Mouse (Mus musculus) megakaryocyte, embryonic 14.5 days (primary cell): Measurements from ENCODE around the gene Nexmif. TPM values are rescaled to one million over a fixed set of nuclear protein-coding genes. Genes with fewer than 3 reads are reported as not detected.
"Not testable (repeated sequence)": the region's sequence is repeated elsewhere in the genome, so short reads cannot be mapped to it uniquely, and the experiment has no call there.

Source experiments
- H3K27me3 ChIP-seq: replicated peaks from 2 replicates; pipeline ENCODE3; 2012; ENCODE audit warnings: inconsistent platforms
- H3K36me3 ChIP-seq: replicated peaks from 2 replicates; pipeline ENCODE3; 2012; ENCODE audit warnings: low read length, inconsistent platforms, mixed read lengths
- H3K4me1 ChIP-seq: 2 replicates; pipeline ENCODE4 v1.6.1; 2012; ENCODE audit warnings: inconsistent platforms
- H3K4me3 ChIP-seq: replicated peaks from 2 replicates; pipeline ENCODE3; 2012; ENCODE audit warnings: moderate library complexity, mild to moderate bottlenecking, inconsistent platforms
- H3K9me3 ChIP-seq: 2 replicates; pipeline ENCODE4 v1.6.1; 2012; ENCODE audit warnings: inconsistent platforms
- FLI1 ChIP-seq: IDR thresholded peaks from 2 replicates; pipeline ENCODE4 v1.6.1; 2012; ENCODE audit warnings: low read length, inconsistent platforms, mixed read lengths
- GATA1 ChIP-seq: IDR thresholded peaks from 3 replicates; pipeline ENCODE4 v1.6.1; 2012; ENCODE audit warnings: mixed read lengths, low read length, inconsistent platforms, borderline replicate concordance
- polyA plus RNA-seq: library from polyadenylated mRNA; stranded (reverse); fragments of >175 nt; gene quantifications from 2 replicates; pipeline ENCODE4 v1.2.3, GENCODE M21; 2012; ENCODE audit warnings: low replicate concordance; ENCODE audit not compliant: insufficient read depth

Gene Nexmif
- polyA plus RNA-seq = 0.04 TPM in 1 of 2 replicates, not detected in the other

DNA sequence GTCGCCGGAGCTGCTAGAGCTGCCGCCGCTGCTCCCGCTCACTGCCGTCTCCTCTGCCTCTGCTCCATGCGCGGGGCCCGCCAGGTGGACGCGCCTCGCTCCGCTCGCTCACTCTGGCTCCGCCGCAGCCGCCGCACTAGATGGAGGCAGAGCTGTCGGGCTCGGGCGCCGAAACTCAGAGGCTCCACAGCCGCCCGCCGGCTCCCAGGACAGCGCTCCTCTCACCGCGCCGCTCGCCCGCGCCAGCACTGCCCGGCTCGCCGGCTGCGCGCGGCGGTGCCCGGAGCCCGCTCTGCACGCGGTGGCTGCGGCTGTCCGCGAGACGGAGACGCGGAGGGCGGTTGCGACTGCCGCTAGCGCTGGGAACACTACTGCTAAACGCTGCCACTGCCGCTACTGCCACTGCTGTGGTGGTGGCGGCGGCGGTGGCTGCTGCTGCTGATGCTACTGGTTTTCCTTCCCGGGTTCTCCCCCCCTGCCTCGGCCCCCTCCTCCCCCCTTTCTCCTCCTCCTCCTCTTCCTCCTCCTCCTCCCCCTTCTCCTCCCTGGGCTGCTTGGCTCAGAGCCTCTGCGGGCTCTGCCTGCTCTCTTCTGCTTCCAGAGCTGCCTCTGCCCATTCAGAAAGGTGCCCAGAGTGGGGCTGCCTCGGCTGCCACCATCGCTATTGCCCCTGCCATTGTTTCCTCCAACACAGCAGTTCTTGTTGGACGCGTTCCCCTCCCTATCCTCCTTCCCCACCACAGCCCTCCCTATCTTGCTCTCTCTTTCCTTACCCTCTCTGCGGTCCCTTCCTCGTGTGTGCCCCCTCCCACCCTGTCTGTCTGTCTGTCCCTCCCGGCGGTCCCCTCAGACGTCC, at the start of gene Nexmif:
Gene Nexmif (minus strand): TSS at position 450 of the 856 bp plus-strand sequence.
- H3K4me3 ChIP-seq = peak within 1 kb of the TSS; percentile 92

DNA sequence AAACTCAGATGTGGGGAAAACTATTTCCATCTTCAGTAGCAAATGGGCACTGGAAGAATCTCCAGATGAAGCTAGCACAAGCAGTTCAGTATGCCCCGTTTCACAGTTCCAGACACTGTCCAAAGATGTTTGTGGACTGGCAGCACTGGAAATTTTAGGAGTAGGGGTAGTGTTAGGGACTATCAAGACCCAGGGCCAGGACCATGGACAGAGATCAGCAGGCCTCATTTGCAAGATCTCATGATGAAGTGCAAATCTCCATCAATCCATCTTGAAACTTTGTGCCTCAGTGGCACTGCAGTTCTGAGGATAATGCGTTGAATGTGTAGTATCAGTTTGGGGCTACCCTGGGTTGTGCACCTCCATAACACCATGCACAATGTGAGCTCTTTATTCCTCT, 7.7 kb upstream of the Nexmif start:
- Histone ChIP-seq H3K36me3 (no peaks in the 10 kb centered on the region), H3K27me3 (peaks cover 7% of the 10 kb centered on the region), H3K9me3 (no peaks in the 10 kb centered on the region), H3K4me3 (no peak overlapping the region), H3K4me1 (no peaks in the 10 kb centered on the region)
- TF ChIP-seq FLI1 (no peak), GATA1 (no peak)

More for the DNA sequence above, at the start of gene Nexmif:
- TF ChIP-seq FLI1 = no peak
- TF ChIP-seq GATA1 = no peak
- no peaks in the 10 kb centered on the region for H3K36me3 ChIP-seq
- H3K9me3 ChIP-seq = peaks cover 16% of the 10 kb centered on the region
- peaks cover 7% of the 10 kb centered on the region for H3K4me1 ChIP-seq
- peaks cover 61% of the 10 kb centered on the region for H3K27me3 ChIP-seq

DNA sequence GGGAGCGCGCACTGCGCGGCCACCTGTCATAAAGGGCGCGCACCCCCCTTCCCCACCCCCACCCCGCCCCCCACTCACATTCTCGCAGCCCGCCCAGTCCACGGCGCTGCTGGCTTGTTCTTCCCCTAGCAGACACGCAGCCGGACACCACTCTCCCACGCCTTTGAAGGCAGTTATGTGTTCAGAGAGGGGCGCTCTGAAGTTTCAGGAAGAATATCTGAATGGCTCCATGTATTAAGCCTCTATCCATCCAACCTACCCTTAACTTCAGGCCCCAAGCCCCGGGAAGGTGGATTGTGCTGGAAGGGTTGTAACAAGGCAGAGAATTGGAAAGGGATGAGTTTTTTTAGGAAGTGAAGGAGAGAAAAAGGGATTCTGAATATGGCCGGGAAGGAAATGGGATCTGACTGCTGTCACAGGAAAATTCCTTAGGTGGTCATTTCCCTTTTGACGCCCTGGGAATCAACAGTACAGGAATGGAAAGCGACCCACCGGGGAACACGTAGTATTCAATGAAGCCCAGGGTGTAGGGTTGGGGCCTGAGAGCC, 681 bp upstream of the Nexmif start:
- peaks cover 56% of the 10 kb centered on the region for H3K27me3 ChIP-seq
- peaks cover 16% of the 10 kb centered on the region for H3K9me3 ChIP-seq
- H3K4me1 ChIP-seq = peaks cover 7% of the 10 kb centered on the region
- H3K36me3 ChIP-seq = no peaks in the 10 kb centered on the region
- peak overlapping the region; percentile 92 for H3K4me3 ChIP-seq
- no peak for TF ChIP-seq GATA1
- no peak for TF ChIP-seq FLI1

DNA sequence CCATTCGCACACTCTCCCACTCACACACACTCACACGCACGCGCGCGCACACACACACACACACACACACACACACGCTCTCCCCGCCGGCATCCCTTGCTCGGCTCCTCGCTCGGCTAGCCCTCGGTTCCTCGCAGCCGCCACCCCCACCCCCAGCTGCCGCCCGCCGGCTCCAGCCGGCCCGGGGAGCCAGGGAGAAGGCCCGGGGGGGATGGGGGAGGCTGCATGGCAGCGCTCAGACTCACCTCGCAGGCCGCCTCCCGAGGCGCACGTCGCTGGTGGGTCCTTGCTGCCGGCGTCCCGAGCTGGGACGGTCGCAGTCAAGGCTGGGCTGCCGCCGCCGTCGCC, 623 bp downstream of the Nexmif start:
- TF ChIP-seq FLI1 (no peak), GATA1 (no peak)
- peaks cover 65% of the 10 kb centered on the region for H3K27me3 ChIP-seq

DNA sequence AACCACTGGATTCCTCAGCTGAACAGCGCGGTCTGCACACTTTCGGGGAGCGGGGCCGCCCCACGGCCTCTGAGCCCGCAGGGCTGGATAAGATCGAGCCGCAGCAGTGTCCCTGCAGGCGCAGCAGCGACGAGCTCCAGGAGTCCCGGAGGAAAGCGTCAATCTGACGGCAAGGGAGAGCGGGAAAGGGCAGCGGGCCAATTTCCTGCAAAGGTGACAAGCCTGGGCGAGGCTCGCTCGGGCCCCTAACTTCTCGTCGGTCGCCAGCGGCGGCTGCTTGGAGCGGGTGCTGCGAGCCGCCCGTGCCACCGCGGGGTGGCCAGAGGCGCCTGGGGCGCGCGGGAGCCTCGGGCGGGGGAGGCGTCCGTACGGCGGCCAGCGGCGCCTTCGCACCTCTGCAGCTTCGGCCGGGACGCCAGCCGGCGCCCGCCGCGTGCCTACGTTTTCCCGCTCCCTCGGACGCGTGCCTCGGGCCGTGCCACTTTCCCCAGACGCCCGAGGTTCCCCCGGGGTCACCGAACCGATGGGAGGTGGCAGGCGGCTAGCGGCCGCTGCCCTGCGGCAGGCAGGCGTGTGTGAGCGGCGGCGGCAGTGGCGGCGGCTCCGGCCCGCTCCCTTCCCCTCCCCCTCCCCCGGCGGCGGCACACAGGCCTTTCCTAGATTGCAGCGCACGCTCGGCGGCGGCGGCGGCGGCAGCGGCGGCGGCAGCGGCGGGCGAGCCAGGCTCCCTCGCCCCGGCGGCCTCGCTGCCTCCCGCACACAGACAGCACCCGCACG, 1.2 kb downstream of the Nexmif start:
- TF ChIP-seq FLI1 (no peak), GATA1 (no peak)
- peaks cover 16% of the 10 kb centered on the region for H3K9me3 ChIP-seq
- H3K27me3 ChIP-seq = peaks cover 68% of the 10 kb centered on the region
- H3K36me3 ChIP-seq = no peaks in the 10 kb centered on the region
- H3K4me1 ChIP-seq = peaks cover 7% of the 10 kb centered on the region
- peak overlapping the region; percentile 92 for H3K4me3 ChIP-seq

More for the DNA sequence above, 623 bp downstream of the Nexmif start:
- Histone ChIP-seq H3K4me1 (peaks cover 7% of the 10 kb centered on the region), H3K36me3 (no peaks in the 10 kb centered on the region), H3K9me3 (peaks cover 16% of the 10 kb centered on the region), H3K4me3 (peak overlapping the region; percentile 92)

DNA sequence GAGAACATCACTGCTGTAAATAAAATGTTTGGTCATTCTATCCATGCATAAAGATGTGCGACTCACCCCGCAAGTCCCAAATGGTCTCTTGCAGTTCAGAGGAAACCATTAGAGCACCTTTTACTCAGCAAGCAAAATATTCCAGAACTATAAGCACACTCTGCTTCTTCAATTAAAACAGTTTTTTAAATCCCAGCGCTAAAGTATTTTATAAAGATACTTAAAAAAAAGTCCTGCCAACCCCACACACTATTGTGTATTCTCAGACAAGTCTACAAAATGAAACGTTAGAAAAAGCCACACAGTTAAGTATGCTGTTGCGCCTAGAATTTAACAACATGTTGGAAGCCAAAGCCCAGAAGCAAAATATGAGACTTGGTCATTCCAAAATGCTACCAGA, 1.9 kb downstream of the Nexmif start:
- peaks cover 7% of the 10 kb centered on the region for H3K4me1 ChIP-seq
- no peak for TF ChIP-seq GATA1
- TF ChIP-seq FLI1 = no peak
- H3K36me3 ChIP-seq = no peaks in the 10 kb centered on the region
- H3K27me3 ChIP-seq = peaks cover 68% of the 10 kb centered on the region
- peaks cover 16% of the 10 kb centered on the region for H3K9me3 ChIP-seq
- no peak overlapping the region for H3K4me3 ChIP-seq

DNA sequence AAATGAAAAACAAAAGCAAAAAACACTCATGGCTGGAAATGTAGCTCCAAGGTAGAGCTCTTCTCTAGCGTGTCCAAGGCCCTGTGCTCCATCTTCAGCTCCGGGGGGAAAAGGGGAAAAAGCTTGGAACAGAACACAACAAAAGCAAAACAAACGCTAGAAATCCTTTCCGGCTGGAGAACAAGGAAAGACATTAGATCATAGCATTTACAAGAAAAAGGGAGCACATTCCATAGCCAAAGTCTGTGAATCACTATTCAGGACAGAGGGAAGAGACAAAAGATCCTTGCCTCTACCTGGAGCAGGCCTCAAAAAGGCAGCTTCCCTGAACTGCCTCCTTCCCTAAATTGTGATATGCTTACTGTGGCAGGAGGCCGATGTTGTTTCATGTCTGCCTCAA, 4.4 kb downstream of the Nexmif start:
- TF ChIP-seq FLI1 = no peak
- Histone ChIP-seq H3K4me3 (no peak overlapping the region), H3K36me3 (no peaks in the 10 kb centered on the region), H3K4me1 (peaks cover 7% of the 10 kb centered on the region), H3K9me3 (peaks cover 16% of the 10 kb centered on the region), H3K27me3 (peaks cover 53% of the 10 kb centered on the region)

DNA sequence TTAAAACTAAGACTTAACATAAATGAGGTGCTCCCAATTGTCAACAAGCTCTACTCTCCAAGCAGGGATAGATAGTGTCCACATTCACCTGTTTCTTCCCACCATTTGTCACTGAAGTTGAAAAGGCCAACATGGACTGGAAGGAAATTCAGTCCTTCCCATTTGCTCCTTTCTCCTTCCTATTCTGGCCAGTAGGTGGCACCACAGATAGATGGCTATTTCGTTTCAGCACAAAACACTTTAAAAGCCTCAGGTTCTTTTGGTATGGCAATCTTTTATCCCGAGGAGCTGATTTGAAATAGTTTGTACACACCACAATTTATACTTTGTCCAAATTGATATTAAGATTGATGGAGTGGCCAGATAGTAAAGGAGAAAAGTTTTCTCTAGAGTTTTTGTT, 21.7 kb downstream of the Nexmif start:
- Histone ChIP-seq H3K4me3 (no peak overlapping the region), H3K9me3 (no peaks in the 10 kb centered on the region), H3K4me1 (no peaks in the 10 kb centered on the region), H3K27me3 (peaks cover 3% of the 10 kb centered on the region), H3K36me3 (no peaks in the 10 kb centered on the region)
- no peak for TF ChIP-seq GATA1
- no peak for TF ChIP-seq FLI1

DNA sequence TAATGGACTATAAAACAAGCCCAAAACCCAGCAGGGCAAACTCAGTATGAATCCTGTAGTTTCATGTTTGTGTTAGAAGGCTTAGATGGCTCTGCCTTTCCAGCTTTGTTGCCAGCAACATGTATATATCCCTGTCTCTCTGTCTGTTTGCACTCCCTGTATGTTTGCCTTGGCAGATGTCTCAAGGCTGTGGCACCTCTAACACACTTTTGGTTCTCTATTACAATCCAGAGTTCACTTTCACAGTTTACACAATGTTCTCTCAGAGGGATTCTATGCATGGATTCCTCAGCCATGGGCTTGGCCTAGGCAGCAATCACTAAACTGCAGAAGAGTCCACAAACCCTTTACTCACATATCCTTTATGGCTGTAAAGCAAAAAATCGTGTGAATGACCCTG, 50.9 kb downstream of the Nexmif start:
- TF ChIP-seq GATA1 (no peak), FLI1 (no peak)

DNA sequence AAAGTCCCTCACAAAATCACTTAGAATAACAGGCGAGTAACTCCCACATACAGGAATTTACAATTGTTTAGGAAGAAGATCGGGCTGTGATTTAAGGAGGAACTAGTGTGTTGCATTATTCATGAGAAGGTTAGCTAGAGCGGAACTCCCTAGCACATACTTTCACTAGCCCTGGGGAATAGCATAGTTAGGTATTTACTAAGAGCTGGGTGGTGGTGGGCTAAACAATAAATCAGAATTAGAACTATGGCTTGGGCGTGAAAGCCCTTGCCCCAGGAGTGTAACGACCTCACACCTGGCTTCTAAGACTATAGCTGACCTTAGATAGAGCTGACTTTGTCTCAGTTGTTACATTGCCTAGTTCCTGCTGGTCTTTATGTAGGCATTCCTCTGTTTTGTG, 85.7 kb downstream of the Nexmif start:
- H3K4me3 ChIP-seq, H3K36me3 ChIP-seq, H3K4me1 ChIP-seq, H3K27me3 ChIP-seq, H3K9me3 ChIP-seq: not testable (repeated sequence)

More for the DNA sequence above, 50.9 kb downstream of the Nexmif start:
- no peaks in the 10 kb centered on the region for H3K9me3 ChIP-seq
- no peaks in the 10 kb centered on the region for H3K4me1 ChIP-seq
- no peaks in the 10 kb centered on the region for H3K36me3 ChIP-seq
- H3K4me3 ChIP-seq = no peak overlapping the region
- peaks cover 2% of the 10 kb centered on the region for H3K27me3 ChIP-seq
